Mouse (Mus musculus) heart, adult 2 months (tissue): Measurements from ENCODE around the gene Ankrd60. TPM values are rescaled to one million over a fixed set of nuclear protein-coding genes. Genes with fewer than 3 reads are reported as not detected.

Experiments used
- DNase-seq, 2 experiments: peaks; one replicate each; pipeline ENCODE4 v3.0.0; 2021
- H3K27ac ChIP-seq: fragments of 200-600 bp; 2 replicates; pipeline ENCODE4 v1.8.1; 2022
- H3K27me3 ChIP-seq: fragments of 200-500 bp; 2 replicates; pipeline ENCODE4 v1.6.1; 2012; ENCODE audit warnings: mild to moderate bottlenecking, low read length, inconsistent platforms, mixed read lengths; ENCODE audit not compliant: control insufficient read depth, insufficient read depth
- H3K36me3 ChIP-seq: fragments of 200-500 bp; 2 replicates; pipeline ENCODE4 v1.6.1; 2012; ENCODE audit warnings: low read length, inconsistent platforms; ENCODE audit not compliant: control insufficient read depth, insufficient read depth
- H3K4me1 ChIP-seq: fragments of 200-500 bp; 2 replicates; pipeline ENCODE4 v1.6.1; 2011; ENCODE audit warnings: low read length; ENCODE audit not compliant: control insufficient read depth, insufficient read depth
- H3K4me3 ChIP-seq: fragments of 200-600 bp; 2 replicates; pipeline ENCODE4 v1.8.1; 2022
- H3K79me2 ChIP-seq: fragments of 200-500 bp; replicated peaks from 2 replicates; pipeline ENCODE4 v1.6.1; 2012; ENCODE audit warnings: mild to moderate bottlenecking, inconsistent platforms, low read length, moderate library complexity, mixed read lengths; ENCODE audit not compliant: control insufficient read depth, insufficient read depth
- H3K9ac ChIP-seq: fragments of 200-500 bp; 2 replicates; pipeline ENCODE4 v1.6.1; 2012; ENCODE audit warnings: low read depth, mild to moderate bottlenecking, control low read depth, inconsistent platforms, low read length, mixed read lengths
- CTCF ChIP-seq: fragments of 200-600 bp; IDR thresholded peaks from 2 replicates; pipeline ENCODE4 v1.8.1; 2022; ENCODE audit warnings: antibody characterized with exemption, mild to moderate bottlenecking, moderate library complexity
- EP300 ChIP-seq: fragments of 200-500 bp; IDR thresholded peaks from 2 replicates; pipeline ENCODE4 v1.6.1; 2011; ENCODE audit warnings: low read depth, low read length, control low read depth; ENCODE audit not compliant: insufficient read depth
- POLR2A ChIP-seq: fragments of 200-500 bp; IDR thresholded peaks from 2 replicates; pipeline ENCODE4 v1.6.1; 2011; ENCODE audit warnings: mild to moderate bottlenecking, low read depth, low read length, control low read depth; ENCODE audit not compliant: insufficient read depth
- WGBS: fragments of 180-500 bp; shearing (Covaris S2); methylation state at CpG from one replicate; pipeline ENCODE4 v1.1.7; 2018; 5-methylcytosine and 5-hydroxymethylcytosine counted together
- intact Hi-C: fragments of 180-260 bp; cut with DNase I; formaldehyde crosslinking; loops from one replicate; pipeline ENCODE4 v1.15.1; 2025
- polyA plus RNA-seq: library from polyadenylated mRNA; depleted of rRNA; stranded (reverse); fragments of >200 nt; gene quantifications from 2 replicates; pipeline ENCODE4 v1.2.3, GENCODE M21; 2012; rRNA removed
- total RNA-seq, 2 experiments: library from RNA; stranded (reverse); gene quantifications; 2 replicates each; pipeline ENCODE4 v1.2.3; 2021

The Ankrd60 gene
- total and polyA plus RNA-seq, 3 experiments, result not detected

DNA sequence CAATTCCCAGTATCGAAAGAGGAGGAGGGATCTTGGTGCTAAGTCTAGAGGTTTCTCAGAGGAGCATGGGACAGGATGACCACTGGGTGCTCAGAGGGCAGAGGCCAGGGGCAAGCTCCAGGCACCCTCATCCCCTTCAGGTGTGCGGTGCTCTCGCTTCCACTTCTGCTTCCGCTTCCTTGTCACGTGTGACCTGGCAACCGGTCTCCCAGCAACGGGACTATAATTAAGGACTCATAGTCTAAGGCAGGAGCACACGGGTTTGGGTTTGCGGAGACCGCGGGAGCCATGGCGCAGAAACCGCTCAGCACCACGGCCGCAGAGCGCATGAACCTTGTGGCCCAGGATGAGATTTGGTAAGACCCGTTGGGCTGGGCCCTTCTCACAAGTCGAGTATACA lies 55.8 kb downstream of the Ankrd60 start, which contains the start of gene 1700021F07Rik:
1700021F07Rik (plus strand) TSS at position 211 of the 400 bp plus-strand sequence.
- Histone ChIP-seq H3K27ac (no peak within 1 kb of the TSS), H3K9ac (no peak within 1 kb of the TSS), H3K4me1 (no peaks in the 10 kb centered on the region), H3K36me3 (no peaks in the 10 kb centered on the region), H3K79me2 (no peaks in the 10 kb centered on the region), H3K4me3 (no peak within 1 kb of the TSS), H3K27me3 (no peaks in the 10 kb centered on the region)
- intact Hi-C loops, result no loop called here
- no peak for TF ChIP-seq POLR2A
- TF ChIP-seq EP300, result no peak
- TF ChIP-seq CTCF, result no peak
- WGBS, result 88% methylated on average over 18 of the region's 18 CpGs
- DNase-seq, result no peak

Other genes with a start within 250 kb of the Ankrd60 start
- not detected for gene 1700021F07Rik, start 55.8 kb downstream of the Ankrd60 start, total RNA-seq
- gene 1700021F07Rik, start 55.8 kb downstream of the Ankrd60 start, polyA plus RNA-seq, result not detected in 2 replicates
- 10 to 100 TPM; 33.4 to 40.9 TPM for gene Rab22a, start 81.4 kb upstream of the Ankrd60 start, total RNA-seq
- 11.1 and 14.6 TPM in 2 replicates for gene Rab22a, start 81.4 kb upstream of the Ankrd60 start, polyA plus RNA-seq
- gene 1700010B08Rik, start 141.1 kb upstream of the Ankrd60 start, total RNA-seq, result not detected
- 0.29 TPM in 1 of 2 replicates, not detected in the other for gene 1700010B08Rik, start 141.1 kb upstream of the Ankrd60 start, polyA plus RNA-seq
- gene Vapb, start 159.1 kb upstream of the Ankrd60 start, total RNA-seq, result 100 to 1,000 TPM; 113 to 128 TPM
- gene Vapb, start 159.1 kb upstream of the Ankrd60 start, polyA plus RNA-seq, result 13.3 and 22.7 TPM in 2 replicates